Comparison of ENCODE assay signal across 29 mouse cellular contexts in the genomic region with DNA sequence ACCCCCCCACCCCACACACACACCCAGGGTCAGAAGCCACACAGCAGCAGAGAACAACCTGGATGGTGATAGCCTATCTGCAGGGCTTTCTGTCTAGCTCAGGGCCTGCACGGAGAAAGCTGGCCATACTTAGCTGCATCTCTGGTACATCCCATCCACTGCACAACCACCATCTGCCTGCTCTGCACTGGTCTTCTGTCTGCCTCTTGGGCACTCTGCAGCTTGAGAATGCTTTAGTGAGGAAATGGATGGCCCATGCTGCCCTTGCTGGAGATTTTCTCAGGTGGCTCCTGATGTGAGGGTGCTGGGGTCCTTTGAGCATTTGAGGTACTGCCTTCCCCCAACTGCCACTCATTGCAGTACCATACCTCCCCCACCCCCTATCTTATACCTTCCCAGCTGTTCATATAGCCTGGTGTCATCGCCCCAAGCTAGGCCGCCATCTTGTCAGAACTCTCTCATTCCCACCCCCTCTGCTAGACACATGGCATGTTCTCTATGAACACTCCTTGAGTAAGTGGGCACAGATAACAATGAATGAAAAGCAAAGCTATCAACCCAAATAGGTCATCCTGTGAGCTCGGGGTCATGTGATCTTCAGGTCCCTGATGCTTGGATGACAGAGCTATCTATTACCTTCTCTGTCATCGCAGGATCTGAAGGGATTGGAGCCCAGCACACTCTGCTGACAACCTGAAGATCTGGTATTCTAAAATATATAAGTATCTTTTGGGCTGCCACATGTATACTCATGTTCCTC. TPM values are rescaled to one million over a fixed set of nuclear protein-coding genes. Genes with fewer than 3 reads are reported as not detected.
DNase-seq lines count a peak whose midpoint lies in the region.
"Had no signal": no experiment of that assay in that cellular context is flagged by ENCODE, and none has a peak within 500 bp of the region (broad histone marks: within the 10 kb centered on the region; RNA-seq: fewer than 3 reads in every experiment).

No protein-coding gene starts in this region.

- 79% methylated on average over 5 of the region's 5 CpGs for WGBS in heart, embryonic 10.5 days
- WGBS in embryonic facial prominence, embryonic 10.5 days: 90% methylated on average over 5 of the region's 5 CpGs

- intact Hi-C loops in heart, postnatal 14 days (cut with DNase I): no loop called here

- H3K4me3 ChIP-seq in heart, embryonic 10.5 days: no peak overlapping the region
- no peak overlapping the region for H3K4me3 ChIP-seq in embryonic facial prominence, embryonic 10.5 days
- H3K4me3 ChIP-seq: erythroblast, embryonic 14.5 days; forebrain, embryonic 13.5 days; limb, embryonic 12.5 days; liver, embryonic 15.5 days; midbrain, embryonic 15.5 days; neural tube, embryonic 12.5 days had no signal

- H3K27ac ChIP-seq in heart, embryonic 10.5 days: no peak overlapping the region
- H3K27ac ChIP-seq in embryonic facial prominence, embryonic 10.5 days (replicated peaks): no peak overlapping the region
- H3K27ac ChIP-seq: forebrain, embryonic 13.5 days; hindbrain, embryonic 14.5 days; limb, embryonic 12.5 days; liver, embryonic 15.5 days; midbrain, embryonic 15.5 days; neural tube, embryonic 12.5 days; stomach, postnatal 0 days had no signal

- peaks cover 35% of the 10 kb centered on the region; the same call in 1 of the 2 replicates for H3K27me3 ChIP-seq in heart, embryonic 10.5 days (ENCODE audit: insufficient read depth, poor library complexity, severe bottlenecking)
- peaks cover 6% of the 10 kb centered on the region; the same call in 1 of the 2 replicates for H3K27me3 ChIP-seq in embryonic facial prominence, embryonic 10.5 days (replicated peaks; ENCODE audit: low read depth, poor library complexity, severe bottlenecking)
- H3K27me3 ChIP-seq: forebrain, embryonic 13.5 days; limb, embryonic 12.5 days; liver, embryonic 15.5 days; midbrain, embryonic 15.5 days; neural tube, embryonic 12.5 days had no signal

- no peaks in the 10 kb centered on the region for H3K9me3 ChIP-seq in heart, embryonic 10.5 days
- no peaks in the 10 kb centered on the region for H3K9me3 ChIP-seq in embryonic facial prominence, embryonic 10.5 days
- H3K9me3 ChIP-seq: forebrain, embryonic 13.5 days; limb, embryonic 12.5 days; liver, embryonic 15.5 days; midbrain, embryonic 15.5 days; neural tube, embryonic 12.5 days had no signal

- no peaks in the 10 kb centered on the region for H3K36me3 ChIP-seq in heart, embryonic 10.5 days
- H3K36me3 ChIP-seq in embryonic facial prominence, embryonic 10.5 days (replicated peaks): no peaks in the 10 kb centered on the region
- H3K36me3 ChIP-seq: G1E; limb, embryonic 12.5 days; liver, embryonic 15.5 days; midbrain, embryonic 15.5 days; neural tube, embryonic 12.5 days had no signal

- no peaks in the 10 kb centered on the region; the same call in 1 of the 2 replicates for H3K4me1 ChIP-seq in heart, embryonic 10.5 days
- no peaks in the 10 kb centered on the region for H3K4me1 ChIP-seq in embryonic facial prominence, embryonic 10.5 days
- H3K4me1 ChIP-seq: forebrain, embryonic 13.5 days; limb, embryonic 12.5 days; liver, embryonic 15.5 days; midbrain, embryonic 15.5 days; neural tube, embryonic 12.5 days had no signal

- peak; percentile 50 for DNase-seq in cerebellum, adult 11-12 months
- DNase-seq in cerebellum, postnatal 36 days: no peak
- peak; percentile 61 for DNase-seq in heart, embryonic 10.5 days (ENCODE audit: low spot score)
- no peak for DNase-seq in heart, postnatal 14 days
- DNase-seq in right cerebral cortex, postnatal 10 days (ENCODE audit: low spot score in 2 of 2): peak; percentile 12 to 22
- no peak for DNase-seq in right cerebral cortex, postnatal 14 days
- DNase-seq in embryonic facial prominence, embryonic 10.5 days (ENCODE audit: low spot score): peak; percentile 3
- DNase-seq in Muller cell, postnatal 12 days (ENCODE audit: inconsistent ontology term): no peak
- DNase-seq: adrenal gland, postnatal 10 days; gastrocnemius, postnatal 10 days; kidney, adult 18-20 months; kidney, postnatal 36 days; lung, embryonic 14.5 days; lung, postnatal 14 days; thymus, adult 18-20 months had no signal

RNA-seq across cellular contexts. Expression of a gene that starts 13.0 kb away (rescaled TPM):
- polyA plus RNA-seq in heart, embryonic 10.5 days (2016; fragmentation: Nextera tagmentation; extraction: Ambion mirVana): 10.8 and 14.0 TPM in 2 replicates
- total RNA-seq in heart, postnatal 14 days (2021): 1 to 10 TPM; 1.2 to 1.4 TPM
- polyA plus RNA-seq in embryonic facial prominence, embryonic 10.5 days (2016; fragmentation: Nextera tagmentation; extraction: Ambion mirVana): 3.8 and 4.6 TPM in 2 replicates
- total RNA-seq: common myeloid progenitor, adult 5-6 weeks; granulocyte monocyte progenitor cell, adult 5-6 weeks; hematopoietic stem cell, adult 5-6 weeks; liver, adult 2 months had no signal
- polyA plus RNA-seq: erythroblast, embryonic 14.5 days; G1E; liver, adult 2 months; Patski had no signal

RNA-seq across cellular contexts. Expression of a gene that starts 53.5 kb away (rescaled TPM):
- polyA plus RNA-seq in heart, embryonic 10.5 days (2016; fragmentation: Nextera tagmentation; extraction: Ambion mirVana): 15.8 and 16.1 TPM in 2 replicates
- total RNA-seq in heart, postnatal 14 days (2021): 10 to 100 TPM; 10.8 to 12.4 TPM
- 16.5 and 17.7 TPM in 2 replicates for polyA plus RNA-seq in embryonic facial prominence, embryonic 10.5 days (2016; fragmentation: Nextera tagmentation; extraction: Ambion mirVana)
- polyA plus RNA-seq: erythroblast, embryonic 14.5 days had no signal

Comparison
In these comparisons a context has a peak if more than half of its experiments do, and no peak if none do; other contexts are left out.
1. DNase-seq: peak in cerebellum, adult 11-12 months (single experiment), heart, embryonic 10.5 days (single experiment), right cerebral cortex, postnatal 10 days (2 of 2) and embryonic facial prominence, embryonic 10.5 days (single experiment); none in cerebellum, postnatal 36 days (0 of 2), heart, postnatal 14 days (0 of 2), right cerebral cortex, postnatal 14 days (single experiment) and Muller cell, postnatal 12 days (single experiment).